In genomic region chr6:140467851-140468250, GRCm38 (mm10) we compare ENCODE assay signal across 15 mouse cellular contexts.
"Had no signal": no experiment of that assay in that cellular context is flagged by ENCODE, and none has a peak within 500 bp of the region (broad histone marks: within the 10 kb centered on the region; RNA-seq: fewer than 3 reads in every experiment).

No protein-coding gene starts in this region.

- H3K27ac ChIP-seq: liver, embryonic 13.5 days; macrophage; midbrain, embryonic 13.5 days; neural tube, embryonic 13.5 days; stomach, embryonic 15.5 days had no signal

- H3K9me3 ChIP-seq: liver, embryonic 13.5 days; midbrain, embryonic 13.5 days; neural tube, embryonic 13.5 days; stomach, embryonic 15.5 days had no signal

- DNase-seq: kidney, adult 8-10 months; kidney, postnatal 14 days; liver, embryonic 13.5 days; lung, adult 2 months; retina, postnatal 1 day; right cerebral cortex, postnatal 25 days; spleen, adult 18-20 months; thymus, adult 18-20 months; thymus, postnatal 36 days had no signal

- H3K4me3 ChIP-seq: liver, embryonic 13.5 days; midbrain, embryonic 13.5 days; myocyte; neural tube, embryonic 13.5 days; stomach, embryonic 15.5 days had no signal

- H3K9ac ChIP-seq: liver, embryonic 13.5 days; midbrain, embryonic 13.5 days; neural tube, embryonic 13.5 days; stomach, embryonic 15.5 days had no signal

- H3K27me3 ChIP-seq: liver, embryonic 13.5 days; midbrain, embryonic 13.5 days; neural tube, embryonic 13.5 days; stomach, embryonic 15.5 days had no signal

- H3K36me3 ChIP-seq: liver, embryonic 13.5 days; neural tube, embryonic 13.5 days; stomach, embryonic 15.5 days had no signal

- ATAC-seq: midbrain, embryonic 13.5 days; midbrain, embryonic 16.5 days had no signal

- H3K4me2 ChIP-seq: liver, embryonic 13.5 days; midbrain, embryonic 13.5 days; neural tube, embryonic 13.5 days; stomach, embryonic 15.5 days had no signal
